Mouse (Mus musculus): ENCODE data around the gene Rapgef5. TPM values are rescaled to one million over a fixed set of nuclear protein-coding genes. Genes with fewer than 3 reads are reported as not detected.
A peak's percentile ranks its signal among the peaks of the same experiment; 100 is the strongest.

Rapgef5 gene
- polyA plus RNA-seq, 1 experiment from 2014 or later, result 7.9 TPM

GRCm38 (mm10) chr12:117612715-117613114 is 96.4 kb downstream of the Rapgef5 start:
- H3K9ac ChIP-seq (ENCODE audit: low read length), result no peak overlapping the region
- no peak overlapping the region for H3K27ac ChIP-seq (ENCODE audit: low read depth, low read length)
- H3K4me1 ChIP-seq (replicated peaks; ENCODE audit: control insufficient read depth, insufficient read depth, low read length), result no peaks in the 10 kb centered on the region
- no peak overlapping the region for H3K4me2 ChIP-seq (ENCODE audit: low read depth, low read length, severe bottlenecking)
- no peak overlapping the region for H3K4me3 ChIP-seq (ENCODE audit: low read depth, low read length)
- ATAC-seq (replicated peaks; ENCODE audit: low FRiP score), result no peak
- no peaks in the 10 kb centered on the region for H3K9me3 ChIP-seq (ENCODE audit: control insufficient read depth, low read length)
- 78% methylated on average over 3 of the region's 3 CpGs for whole genome bisulfite sequencing
- H3K36me3 ChIP-seq (ENCODE audit: control insufficient read depth, insufficient read depth, low read length), result no peaks in the 10 kb centered on the region
- DNase-seq (ENCODE audit: low spot score), result no peak
- H3K27me3 ChIP-seq (ENCODE audit: control insufficient read depth, insufficient read depth, low read length), result no peaks in the 10 kb centered on the region

- H3K4me3 ChIP-seq (ENCODE audit: low read depth, low read length), result no peak overlapping the region
- WGBS, result 66% methylated on average over 4 of the region's 4 CpGs
- no peak for DNase-seq (ENCODE audit: low spot score)
- H3K36me3 ChIP-seq (ENCODE audit: control insufficient read depth, insufficient read depth, low read length), result no peaks in the 10 kb centered on the region
- H3K4me1 ChIP-seq (replicated peaks; ENCODE audit: control insufficient read depth, insufficient read depth, low read length), result no peaks in the 10 kb centered on the region
- no peaks in the 10 kb centered on the region for H3K27me3 ChIP-seq (ENCODE audit: control insufficient read depth, insufficient read depth, low read length)
- ATAC-seq (replicated peaks; ENCODE audit: low FRiP score), result no peak
- H3K4me2 ChIP-seq (ENCODE audit: low read depth, low read length, severe bottlenecking), result no peak overlapping the region
- H3K9ac ChIP-seq (ENCODE audit: low read length), result no peak overlapping the region
- H3K9me3 ChIP-seq (ENCODE audit: control insufficient read depth, low read length), result no peaks in the 10 kb centered on the region
- no peak overlapping the region for H3K27ac ChIP-seq (ENCODE audit: low read depth, low read length)
These were observed 103.3 kb downstream of the Rapgef5 start for GRCm38 (mm10) chr12:117619523-117620023.

- Histone ChIP-seq H3K27me3 (ENCODE audit: control insufficient read depth, insufficient read depth, low read length) (no peaks in the 10 kb centered on the region), H3K9ac (ENCODE audit: low read length) (no peak overlapping the region), H3K9me3 (ENCODE audit: control insufficient read depth, low read length) (no peaks in the 10 kb centered on the region), H3K4me2 (ENCODE audit: low read depth, low read length, severe bottlenecking) (no peak overlapping the region), H3K36me3 (ENCODE audit: control insufficient read depth, insufficient read depth, low read length) (no peaks in the 10 kb centered on the region), H3K4me3 (ENCODE audit: low read depth, low read length) (no peak overlapping the region), H3K27ac (ENCODE audit: low read depth, low read length) (no peak overlapping the region), H3K4me1 (replicated peaks; ENCODE audit: control insufficient read depth, insufficient read depth, low read length) (no peaks in the 10 kb centered on the region)
- WGBS, result 94% methylated on average over 2 of the region's 2 CpGs
- ATAC-seq (replicated peaks; ENCODE audit: low FRiP score) (no peak), DNase-seq (ENCODE audit: low spot score) (no peak)
These were observed 106.7 kb downstream of the Rapgef5 start for GRCm38 (mm10) chr12:117622972-117623371.

- H3K4me2 ChIP-seq (ENCODE audit: low read depth, low read length, severe bottlenecking), result no peak overlapping the region
- 0 out of 2 replicates have a peak, but pooled peaks cover 2% of the 10 kb centered on the region for H3K4me1 ChIP-seq (replicated peaks; ENCODE audit: control insufficient read depth, insufficient read depth, low read length)
- H3K27ac ChIP-seq (ENCODE audit: low read depth, low read length), result no peak overlapping the region
- H3K9me3 ChIP-seq (ENCODE audit: control insufficient read depth, low read length), result no peaks in the 10 kb centered on the region
- H3K36me3 ChIP-seq (ENCODE audit: control insufficient read depth, insufficient read depth, low read length), result no peaks in the 10 kb centered on the region
- H3K27me3 ChIP-seq (ENCODE audit: control insufficient read depth, insufficient read depth, low read length), result peaks cover 3% of the 10 kb centered on the region
- H3K4me3 ChIP-seq (ENCODE audit: low read depth, low read length), result no peak overlapping the region
- H3K9ac ChIP-seq (ENCODE audit: low read length), result no peak overlapping the region
- peak; percentile 70 for DNase-seq (ENCODE audit: low spot score)
- peak; percentile 96 for ATAC-seq (replicated peaks; ENCODE audit: low FRiP score)
- WGBS, result 36% methylated on average over 2 of the region's 2 CpGs
These were observed 111.0 kb downstream of the Rapgef5 start for GRCm38 (mm10) chr12:117627311-117627710.

GRCm38 (mm10) chr12:117628321-117629093 is 112.2 kb downstream of the Rapgef5 start:
- Histone ChIP-seq H3K4me3 (ENCODE audit: low read depth, low read length) (no peak overlapping the region), H3K36me3 (ENCODE audit: control insufficient read depth, insufficient read depth, low read length) (no peaks in the 10 kb centered on the region), H3K27me3 (ENCODE audit: control insufficient read depth, insufficient read depth, low read length) (peaks cover 3% of the 10 kb centered on the region), H3K4me2 (ENCODE audit: low read depth, low read length, severe bottlenecking) (no peak overlapping the region), H3K27ac (ENCODE audit: low read depth, low read length) (no peak overlapping the region), H3K9ac (ENCODE audit: low read length) (no peak overlapping the region), H3K4me1 (replicated peaks; ENCODE audit: control insufficient read depth, insufficient read depth, low read length) (0 out of 2 replicates have a peak, but pooled peaks cover 2% of the 10 kb centered on the region), H3K9me3 (ENCODE audit: control insufficient read depth, low read length) (no peaks in the 10 kb centered on the region)
- DNase-seq (ENCODE audit: low spot score), result no peak
- ATAC-seq (replicated peaks; ENCODE audit: low FRiP score), result no peak
- WGBS, result 83% methylated on average over 18 of the region's 18 CpGs

- Histone ChIP-seq H3K9me3 (ENCODE audit: control insufficient read depth, low read length) (no peaks in the 10 kb centered on the region), H3K4me3 (ENCODE audit: low read depth, low read length) (no peak overlapping the region), H3K4me1 (replicated peaks; ENCODE audit: control insufficient read depth, insufficient read depth, low read length) (0 out of 2 replicates have a peak, but pooled peaks cover 2% of the 10 kb centered on the region), H3K9ac (ENCODE audit: low read length) (no peak overlapping the region), H3K4me2 (ENCODE audit: low read depth, low read length, severe bottlenecking) (no peak overlapping the region), H3K36me3 (ENCODE audit: control insufficient read depth, insufficient read depth, low read length) (no peaks in the 10 kb centered on the region), H3K27me3 (ENCODE audit: control insufficient read depth, insufficient read depth, low read length) (peaks cover 3% of the 10 kb centered on the region), H3K27ac (ENCODE audit: low read depth, low read length) (no peak overlapping the region)
- 64% methylated on average over 1 of the region's 1 CpGs for WGBS
- ATAC-seq (replicated peaks; ENCODE audit: low FRiP score), result no peak
- no peak for DNase-seq (ENCODE audit: low spot score)
These were observed 115.9 kb downstream of the Rapgef5 start for GRCm38 (mm10) chr12:117632133-117632532.

GRCm38 (mm10) chr12:117636139-117636772 is 120.0 kb downstream of the Rapgef5 start:
- DNase-seq (ENCODE audit: low spot score), result no peak
- Histone ChIP-seq H3K9ac (ENCODE audit: low read length) (no peak overlapping the region), H3K27ac (ENCODE audit: low read depth, low read length) (no peak overlapping the region), H3K4me2 (ENCODE audit: low read depth, low read length, severe bottlenecking) (no peak overlapping the region), H3K4me3 (ENCODE audit: low read depth, low read length) (no peak overlapping the region), H3K36me3 (ENCODE audit: control insufficient read depth, insufficient read depth, low read length) (no peaks in the 10 kb centered on the region), H3K4me1 (replicated peaks; ENCODE audit: control insufficient read depth, insufficient read depth, low read length) (no peaks in the 10 kb centered on the region), H3K9me3 (ENCODE audit: control insufficient read depth, low read length) (no peaks in the 10 kb centered on the region), H3K27me3 (ENCODE audit: control insufficient read depth, insufficient read depth, low read length) (no peaks in the 10 kb centered on the region)
- ATAC-seq (replicated peaks; ENCODE audit: low FRiP score), result no peak
- 88% methylated on average over 2 of the region's 2 CpGs for WGBS

- H3K4me2 ChIP-seq (ENCODE audit: low read depth, low read length, severe bottlenecking), result no peak overlapping the region
- ATAC-seq (replicated peaks; ENCODE audit: low FRiP score) (no peak), DNase-seq (ENCODE audit: low spot score) (no peak)
- no peak overlapping the region for H3K27ac ChIP-seq (ENCODE audit: low read depth, low read length)
- no peak overlapping the region for H3K4me3 ChIP-seq (ENCODE audit: low read depth, low read length)
- no peaks in the 10 kb centered on the region for H3K4me1 ChIP-seq (replicated peaks; ENCODE audit: control insufficient read depth, insufficient read depth, low read length)
- no peaks in the 10 kb centered on the region for H3K36me3 ChIP-seq (ENCODE audit: control insufficient read depth, insufficient read depth, low read length)
- no peak overlapping the region for H3K9ac ChIP-seq (ENCODE audit: low read length)
- 79% methylated on average over 6 of the region's 6 CpGs for WGBS
- no peaks in the 10 kb centered on the region for H3K27me3 ChIP-seq (ENCODE audit: control insufficient read depth, insufficient read depth, low read length)
- no peaks in the 10 kb centered on the region for H3K9me3 ChIP-seq (ENCODE audit: control insufficient read depth, low read length)
These were observed 120.7 kb downstream of the Rapgef5 start for GRCm38 (mm10) chr12:117636969-117637368.

Data from forebrain, embryonic 11.5 days (tissue).